Mouse (Mus musculus): ENCODE measurements around the gene Enpep. TPM values are rescaled to one million over a fixed set of nuclear protein-coding genes. Genes with fewer than 3 reads are reported as not detected.

The Enpep gene
- polyA plus RNA-seq, 1 experiment from 2014 or later = 1.7 TPM

DNA sequence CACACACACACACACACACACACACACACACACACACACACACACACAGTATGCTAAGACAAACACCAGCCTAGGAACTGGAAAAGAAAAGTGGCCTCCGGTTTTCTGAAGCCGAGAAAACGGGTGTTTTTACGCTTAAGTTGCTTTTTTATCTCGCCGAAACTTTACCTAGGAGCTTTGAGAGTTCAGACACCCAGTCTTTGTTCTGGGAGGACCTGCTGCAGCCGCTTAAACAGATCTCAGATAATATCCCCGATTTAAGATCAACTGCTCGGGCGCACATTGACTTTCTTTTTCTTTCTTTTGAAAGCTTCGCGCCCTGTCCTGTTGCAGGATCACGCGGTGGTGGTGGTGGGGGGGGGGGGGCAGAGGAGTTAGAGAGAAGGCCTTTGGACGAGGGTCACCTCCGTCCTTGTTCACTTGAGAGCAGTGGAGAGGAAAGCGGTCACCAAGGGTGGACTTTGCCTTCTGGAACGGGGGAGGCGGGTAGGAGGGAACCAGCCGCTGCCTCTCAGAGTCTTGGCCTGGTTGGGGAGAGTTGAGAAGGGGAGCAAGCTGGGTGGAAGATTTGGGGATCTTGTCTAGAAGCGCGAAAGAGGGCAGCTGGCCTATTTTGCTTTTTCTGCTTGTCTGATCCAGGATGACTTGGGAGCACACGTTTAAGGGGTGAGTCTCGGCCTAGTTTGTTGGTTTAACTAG is 111.7 kb downstream of the Enpep start:
- no peak overlapping the region for H3K4me2 ChIP-seq (ENCODE audit: low read length)
- no peak overlapping the region for H3K4me3 ChIP-seq (replicated peaks; ENCODE audit: low read length)
- no peak for ATAC-seq
- no peaks in the 10 kb centered on the region for H3K9me3 ChIP-seq (ENCODE audit: control insufficient read depth, low read length)
- H3K36me3 ChIP-seq (ENCODE audit: control insufficient read depth, insufficient read depth) = no peaks in the 10 kb centered on the region
- H3K9ac ChIP-seq (replicated peaks; ENCODE audit: low read depth, low read length) = no peak overlapping the region
- H3K4me1 ChIP-seq (replicated peaks; ENCODE audit: control insufficient read depth, insufficient read depth, low read length) = peaks cover 5% of the 10 kb centered on the region; the same call in 1 of the 2 replicates
- no peak overlapping the region for H3K27ac ChIP-seq (ENCODE audit: low read length)
- WGBS = 2% methylated on average over 24 of the region's 24 CpGs
- H3K27me3 ChIP-seq (replicated peaks; ENCODE audit: control insufficient read depth, insufficient read depth, low read length) = peaks cover 59% of the 10 kb centered on the region

DNA sequence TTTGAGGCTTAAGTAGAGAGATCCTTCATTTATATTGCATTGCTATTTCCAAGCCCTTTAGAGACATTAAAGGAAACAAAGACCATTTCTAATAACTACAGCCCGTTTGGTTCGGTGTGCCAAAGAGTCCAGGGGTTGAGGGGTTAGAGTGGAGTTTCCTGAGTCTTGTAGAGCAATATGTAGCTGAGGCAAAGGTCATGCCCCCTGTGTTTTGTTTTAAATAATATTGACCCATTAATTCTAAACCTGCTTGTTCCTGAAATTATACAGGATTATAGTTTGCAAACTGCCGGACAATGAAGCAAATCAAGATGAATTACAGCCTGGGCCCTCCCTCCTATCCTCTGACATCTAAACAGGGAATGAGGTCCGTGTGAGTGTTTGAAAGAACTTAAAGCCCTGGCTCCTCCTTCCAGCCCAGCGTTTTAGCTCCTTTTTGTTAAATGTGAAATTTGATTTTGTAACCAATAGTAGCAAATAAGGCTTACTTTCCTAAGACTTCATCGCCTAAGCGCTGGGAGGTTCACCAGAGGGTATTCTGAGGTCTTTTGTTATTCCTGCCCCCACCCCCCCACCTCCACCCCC is 112.3 kb downstream of the Enpep start:
- peaks cover 5% of the 10 kb centered on the region for H3K4me1 ChIP-seq (replicated peaks; ENCODE audit: control insufficient read depth, insufficient read depth, low read length)
- H3K4me2 ChIP-seq (ENCODE audit: low read length) = no peak overlapping the region
- 1% methylated on average over 7 of the region's 7 CpGs for WGBS
- H3K27me3 ChIP-seq (replicated peaks; ENCODE audit: control insufficient read depth, insufficient read depth, low read length) = peaks cover 54% of the 10 kb centered on the region
- no peak overlapping the region for H3K27ac ChIP-seq (ENCODE audit: low read length)
- no peaks in the 10 kb centered on the region for H3K9me3 ChIP-seq (ENCODE audit: control insufficient read depth, low read length)
- no peaks in the 10 kb centered on the region for H3K36me3 ChIP-seq (ENCODE audit: control insufficient read depth, insufficient read depth)
- no peak overlapping the region for H3K9ac ChIP-seq (replicated peaks; ENCODE audit: low read depth, low read length)
- ATAC-seq = no peak
- H3K4me3 ChIP-seq (replicated peaks; ENCODE audit: low read length) = no peak overlapping the region

Other genes with a start within 250 kb of the Enpep start
- 0.86 and 4.9 TPM in 2 replicates for gene Pitx2, start 132.8 kb downstream of the Enpep start, polyA plus RNA-seq (2015; fragmentation: Nextera tagmentation; extraction: Ambion mirVana)
- 43.5 and 44.7 TPM in 2 replicates for gene Elovl6, start 199.6 kb upstream of the Enpep start, polyA plus RNA-seq (2015; fragmentation: Nextera tagmentation; extraction: Ambion mirVana)

Measured in forebrain, embryonic 16.5 days (tissue).